Mouse (Mus musculus) E14TG2a.4 (cell line): Measurements from ENCODE around the gene Bend3.

ENCODE experiments used
- H3K27me3 ChIP-seq: 2 replicates; pipeline ENCODE4 v1.6.1; 2014; ENCODE audit warnings: low read length, control low read depth; ENCODE audit not compliant: insufficient read depth
- H3K36me3 ChIP-seq: 2 replicates; pipeline ENCODE4 v1.6.1; 2014; ENCODE audit warnings: low read length, control low read depth; ENCODE audit not compliant: insufficient read depth
- H3K4me1 ChIP-seq: replicated peaks from 2 replicates; pipeline ENCODE4 v1.6.1; 2014; ENCODE audit warnings: low read depth, low read length, control low read depth
- H3K4me3 ChIP-seq: replicated peaks from 2 replicates; pipeline ENCODE4 v1.5.1; 2014; ENCODE audit warnings: mild to moderate bottlenecking, low read length
- H3K9me3 ChIP-seq: 2 replicates; pipeline ENCODE4 v1.6.1; 2014; ENCODE audit warnings: low read length, control low read depth
- CTCF ChIP-seq: conservative IDR thresholded peaks from 2 replicates; pipeline ENCODE4 v1.5.1; 2014; ENCODE audit warnings: low read length
- NANOG ChIP-seq: IDR thresholded peaks from 2 replicates; pipeline ENCODE4 v1.6.1; 2014; ENCODE audit warnings: borderline replicate concordance, low read length, mixed read lengths
- POU5F1 ChIP-seq: IDR thresholded peaks from 2 replicates; pipeline ENCODE4 v1.6.1; 2014; ENCODE audit warnings: low read length, borderline replicate concordance

The Bend3 gene

DNA sequence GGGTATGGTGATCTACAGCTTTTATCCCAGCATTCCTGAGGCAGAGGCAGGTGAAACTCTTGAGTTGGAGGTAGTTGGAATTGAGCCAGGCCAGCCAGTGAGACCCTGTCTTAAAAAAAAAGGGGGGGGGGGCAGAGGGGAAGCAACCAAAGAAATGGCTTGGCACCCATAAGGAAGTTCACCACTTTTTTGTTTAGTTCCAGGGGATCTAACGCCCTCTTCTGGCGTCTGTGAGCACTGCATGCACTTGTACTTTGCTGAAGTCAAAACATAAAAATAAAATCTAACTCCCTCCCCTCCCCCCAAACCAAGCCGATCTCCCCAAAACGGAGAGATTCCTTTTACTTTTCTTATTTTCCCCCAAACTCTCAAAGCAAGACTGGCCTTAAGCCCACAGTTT lies 3.3 kb upstream of the Bend3 start:
- no peak overlapping the region for H3K4me3 ChIP-seq
- TF ChIP-seq CTCF, result peak; percentile 74
- TF ChIP-seq POU5F1, result no peak
- no peak for TF ChIP-seq NANOG
- peaks cover 45% of the 10 kb centered on the region for H3K4me1 ChIP-seq

DNA sequence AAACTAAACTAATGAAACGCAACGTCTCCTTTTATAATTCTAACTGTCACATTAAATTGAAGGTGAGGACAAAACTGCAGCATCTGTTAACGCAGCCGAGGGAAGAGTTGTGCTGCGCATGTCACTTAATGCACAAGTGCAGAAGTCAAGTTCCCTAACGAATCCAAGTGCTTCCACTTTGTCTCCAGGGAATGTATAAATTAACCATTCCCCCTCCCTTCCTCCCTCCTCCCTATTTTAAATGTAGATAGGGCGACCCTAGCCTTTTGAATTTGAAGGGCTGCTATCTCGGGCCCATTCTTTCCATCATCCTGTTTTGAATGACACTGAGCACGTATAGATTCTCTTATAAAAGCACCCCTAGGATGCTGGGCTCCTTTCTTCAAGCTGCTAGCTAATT lies 1.2 kb upstream of the Bend3 start:
- peaks cover 66% of the 10 kb centered on the region for H3K4me1 ChIP-seq
- H3K4me3 ChIP-seq, result peak overlapping the region; percentile 87
- no peaks in the 10 kb centered on the region for H3K27me3 ChIP-seq
- no peaks in the 10 kb centered on the region for H3K9me3 ChIP-seq
- TF ChIP-seq NANOG (peak; percentile 81), POU5F1 (no peak)
- no peaks in the 10 kb centered on the region for H3K36me3 ChIP-seq

More for the DNA sequence above, 3.3 kb upstream of the Bend3 start:
- H3K9me3 ChIP-seq, result no peaks in the 10 kb centered on the region
- no peaks in the 10 kb centered on the region for H3K36me3 ChIP-seq
- no peaks in the 10 kb centered on the region for H3K27me3 ChIP-seq

DNA sequence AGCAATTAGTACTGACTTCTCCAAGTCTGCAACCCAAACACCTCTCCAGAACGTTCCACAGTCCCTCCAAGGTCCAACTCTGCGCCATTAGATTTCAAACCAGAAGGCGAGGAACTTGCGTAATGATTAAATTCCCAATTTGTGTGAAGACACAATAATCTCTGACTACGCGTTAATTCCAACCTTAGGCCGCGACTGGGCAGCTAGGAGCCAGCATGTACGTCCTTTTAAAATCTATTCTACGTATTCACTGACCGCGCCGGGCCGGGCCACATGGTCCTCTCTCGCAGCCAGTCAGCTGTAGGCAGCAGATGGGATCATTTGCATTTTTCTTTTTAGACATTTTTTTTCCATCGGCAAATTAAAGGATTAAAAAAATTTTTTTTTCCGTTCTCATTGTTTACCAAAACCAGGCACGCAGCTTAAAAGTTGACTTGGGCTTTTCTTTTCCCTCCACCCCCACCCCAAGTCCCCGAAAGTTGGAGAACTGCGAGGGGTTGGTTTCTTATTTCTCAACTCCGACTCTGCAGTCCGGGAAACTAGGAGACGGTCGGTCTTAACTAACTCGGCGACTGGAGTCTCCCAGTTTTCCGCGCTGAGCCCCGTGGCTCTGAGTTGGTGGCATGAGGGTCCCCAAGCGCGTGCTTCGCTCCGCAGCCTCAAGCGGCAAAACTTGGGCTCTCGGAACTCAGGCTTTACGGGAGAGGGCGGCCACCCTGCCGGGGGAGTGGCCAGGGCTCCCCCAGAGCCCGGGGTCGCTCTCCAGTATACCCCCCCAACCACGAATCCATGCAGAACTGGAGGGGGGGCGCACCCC lies 558 bp upstream of the Bend3 start:
- 0 out of 2 replicates have a peak, but pooled peaks cover 1% of the 10 kb centered on the region for H3K36me3 ChIP-seq
- no peak for TF ChIP-seq POU5F1
- no peak for TF ChIP-seq CTCF
- no peak for TF ChIP-seq NANOG
- peak overlapping the region; percentile 87 for H3K4me3 ChIP-seq
- H3K9me3 ChIP-seq, result no peaks in the 10 kb centered on the region
- H3K27me3 ChIP-seq, result no peaks in the 10 kb centered on the region
- peaks cover 71% of the 10 kb centered on the region for H3K4me1 ChIP-seq

DNA sequence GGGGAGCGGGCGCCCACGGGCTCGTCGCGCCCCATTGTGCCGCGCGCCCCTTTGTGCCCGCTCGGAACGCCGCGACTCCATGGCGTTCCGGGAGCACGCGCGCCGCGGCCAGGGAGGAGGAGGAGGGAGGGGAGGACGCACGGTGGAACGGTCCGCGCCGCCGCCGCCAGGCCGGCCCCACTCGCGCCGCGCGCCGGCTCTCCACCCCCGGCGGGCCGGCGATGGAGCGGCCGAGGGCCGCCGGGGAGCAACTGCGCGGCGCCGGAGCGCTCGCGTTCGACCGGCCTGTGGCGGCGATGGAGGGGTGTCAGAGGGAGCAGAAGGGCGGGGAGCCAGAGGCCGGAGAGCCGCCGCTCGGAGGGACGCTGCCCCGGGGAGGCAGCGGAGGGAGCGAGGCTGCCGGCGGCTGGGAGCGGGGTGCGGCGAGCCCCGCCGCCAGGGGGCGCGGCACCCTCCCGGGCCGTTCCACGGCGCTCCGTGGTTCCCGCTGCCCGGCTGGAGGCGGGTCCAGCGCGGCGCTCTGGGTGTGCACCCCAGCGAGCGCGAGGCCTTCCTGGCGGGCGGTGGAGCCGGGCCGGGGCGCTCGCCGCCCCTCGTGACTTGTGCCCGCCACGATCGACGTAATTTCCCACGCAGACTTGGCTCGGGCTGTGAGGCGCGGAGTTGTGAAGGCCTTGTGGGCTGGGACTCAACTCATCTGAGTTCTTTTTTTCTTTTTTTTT lies 966 bp downstream of the Bend3 start:
- H3K4me1 ChIP-seq, result peaks cover 70% of the 10 kb centered on the region
- no peaks in the 10 kb centered on the region for H3K9me3 ChIP-seq
- peaks cover 12% of the 10 kb centered on the region for H3K36me3 ChIP-seq
- no peaks in the 10 kb centered on the region for H3K27me3 ChIP-seq
- TF ChIP-seq NANOG (no peak), CTCF (no peak), POU5F1 (no peak)
- peak overlapping the region; percentile 87 for H3K4me3 ChIP-seq

DNA sequence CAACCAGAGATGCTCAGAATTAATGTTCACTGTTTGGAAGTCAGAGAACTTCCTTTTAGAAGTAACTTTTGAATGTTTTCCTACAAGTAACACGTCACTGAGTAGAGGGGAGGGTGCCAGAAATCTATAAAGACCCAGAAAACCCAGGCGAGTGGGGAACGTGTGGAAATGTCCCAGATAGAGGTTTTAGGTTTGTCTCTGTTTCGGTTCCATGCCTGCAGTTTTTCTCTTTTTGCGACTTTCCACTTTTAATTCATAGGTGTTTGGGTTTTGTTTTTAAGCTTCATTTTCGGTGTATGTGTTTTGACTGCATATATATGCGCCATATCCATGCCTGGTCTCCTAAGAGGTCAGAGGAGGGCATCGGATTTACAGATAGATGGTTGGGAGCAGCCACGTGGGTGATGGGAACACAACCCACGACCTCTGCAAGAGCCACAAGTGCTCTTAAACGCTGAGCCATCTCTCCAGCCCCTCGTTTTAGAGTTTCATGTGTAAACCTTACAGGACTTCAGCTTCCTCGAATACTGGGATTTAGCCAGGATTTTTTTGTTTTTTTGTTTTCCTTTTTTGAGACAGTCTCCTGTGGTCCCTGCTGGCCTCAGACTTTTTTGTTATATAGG lies 1.7 kb downstream of the Bend3 start:
- Histone ChIP-seq H3K4me3 (peak overlapping the region; percentile 87), H3K36me3 (peaks cover 19% of the 10 kb centered on the region), H3K9me3 (no peaks in the 10 kb centered on the region), H3K27me3 (no peaks in the 10 kb centered on the region), H3K4me1 (peaks cover 70% of the 10 kb centered on the region)
- TF ChIP-seq CTCF (no peak), POU5F1 (no peak), NANOG (no peak)

DNA sequence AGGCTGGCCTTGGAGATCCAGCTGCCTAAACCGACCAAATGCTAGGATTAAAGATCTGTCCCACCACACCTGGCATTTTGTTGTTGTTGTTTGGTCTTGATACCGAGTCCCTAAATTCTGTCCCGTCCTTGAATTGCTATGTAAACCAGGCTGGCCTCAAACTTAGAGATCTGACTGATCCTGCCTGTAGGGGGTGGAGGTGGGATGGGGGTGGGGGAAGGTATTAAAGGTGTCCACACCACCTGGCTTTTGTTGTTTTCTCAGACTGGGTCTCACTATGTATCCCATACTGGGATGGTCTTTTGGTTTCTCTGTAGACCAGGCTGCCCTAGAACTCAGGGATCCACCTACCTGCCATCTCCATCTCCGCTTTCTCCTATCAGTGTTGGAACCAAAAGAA lies 2.5 kb downstream of the Bend3 start:
- Histone ChIP-seq H3K4me3 (peak overlapping the region; percentile 87), H3K4me1 (peaks cover 70% of the 10 kb centered on the region), H3K27me3 (no peaks in the 10 kb centered on the region), H3K9me3 (no peaks in the 10 kb centered on the region), H3K36me3 (peaks cover 25% of the 10 kb centered on the region)
- no peak for TF ChIP-seq CTCF
- no peak for TF ChIP-seq POU5F1

DNA sequence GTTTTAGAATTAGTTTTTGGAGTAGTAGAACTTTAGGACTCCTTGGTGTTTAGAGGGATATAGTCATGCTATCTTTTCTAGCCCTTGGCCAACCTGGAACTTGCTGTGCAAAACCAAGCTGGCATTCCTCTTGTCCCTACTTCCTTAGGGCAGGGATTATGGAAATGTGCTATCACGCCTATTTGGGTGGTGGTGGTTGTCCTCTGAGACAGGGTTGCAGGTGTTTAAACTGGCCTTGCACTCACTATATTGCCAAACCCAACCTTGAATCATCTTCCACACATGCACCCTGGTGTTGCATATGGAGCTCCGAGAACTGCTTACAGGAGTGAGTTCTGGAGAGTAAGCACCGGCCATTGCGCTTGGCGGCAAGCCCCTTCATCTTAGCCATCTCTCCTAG lies 3.4 kb downstream of the Bend3 start:
- H3K4me3 ChIP-seq, result no peak overlapping the region
- no peak for TF ChIP-seq NANOG
- peaks cover 29% of the 10 kb centered on the region for H3K36me3 ChIP-seq
- no peaks in the 10 kb centered on the region for H3K9me3 ChIP-seq
- H3K4me1 ChIP-seq, result peaks cover 70% of the 10 kb centered on the region
- H3K27me3 ChIP-seq, result no peaks in the 10 kb centered on the region

DNA sequence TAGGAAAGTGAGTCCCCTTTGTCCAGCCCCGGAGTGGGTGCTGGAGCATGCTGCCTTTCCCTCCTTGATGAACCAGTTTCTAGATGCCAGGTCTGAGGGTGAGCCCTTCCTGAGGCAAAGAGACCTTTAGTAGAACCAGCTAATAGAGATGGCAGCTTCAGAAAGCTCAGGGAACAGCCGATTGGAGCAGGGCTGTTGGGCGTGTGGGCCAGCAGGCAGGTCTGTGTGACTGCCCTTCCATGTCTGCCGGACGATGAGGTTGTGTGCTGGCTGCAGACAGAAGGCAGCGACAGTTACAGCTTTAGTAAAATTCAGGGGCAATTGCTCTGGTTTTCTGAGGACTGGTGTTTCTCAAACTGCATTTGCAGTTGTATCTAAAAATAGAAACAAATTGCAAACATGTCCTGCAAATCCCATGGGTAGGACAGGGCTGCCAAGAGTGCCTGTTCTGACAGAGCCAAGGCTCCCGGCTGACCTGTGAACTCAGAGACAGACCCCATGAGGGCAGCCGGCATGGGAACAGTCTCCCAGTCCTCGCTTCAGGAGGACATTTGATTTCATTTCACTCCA lies 4.9 kb downstream of the Bend3 start:
- Histone ChIP-seq H3K4me3 (peak overlapping the region; percentile 41; the same call in 1 of the 2 replicates), H3K27me3 (no peaks in the 10 kb centered on the region), H3K4me1 (peaks cover 82% of the 10 kb centered on the region), H3K9me3 (no peaks in the 10 kb centered on the region), H3K36me3 (peaks cover 29% of the 10 kb centered on the region)
- TF ChIP-seq POU5F1 (no peak), NANOG (no peak), CTCF (no peak)
